Mouse (Mus musculus): Measurements from ENCODE around the gene Pnrc2.

Gene Pnrc2

GRCm38 (mm10) chr4:135873526-135874202, at the start of gene Pnrc2:
TSS of gene Pnrc2 (minus strand) at chr4:135873850.
- peak; percentile 80 for DNase-seq (ENCODE audit: low read depth, low spot score)

GRCm38 (mm10) chr4:135922190-135922589, 48.5 kb upstream of the Pnrc2 start:
- DNase-seq (ENCODE audit: low read depth, low spot score), result no peak

DNA sequence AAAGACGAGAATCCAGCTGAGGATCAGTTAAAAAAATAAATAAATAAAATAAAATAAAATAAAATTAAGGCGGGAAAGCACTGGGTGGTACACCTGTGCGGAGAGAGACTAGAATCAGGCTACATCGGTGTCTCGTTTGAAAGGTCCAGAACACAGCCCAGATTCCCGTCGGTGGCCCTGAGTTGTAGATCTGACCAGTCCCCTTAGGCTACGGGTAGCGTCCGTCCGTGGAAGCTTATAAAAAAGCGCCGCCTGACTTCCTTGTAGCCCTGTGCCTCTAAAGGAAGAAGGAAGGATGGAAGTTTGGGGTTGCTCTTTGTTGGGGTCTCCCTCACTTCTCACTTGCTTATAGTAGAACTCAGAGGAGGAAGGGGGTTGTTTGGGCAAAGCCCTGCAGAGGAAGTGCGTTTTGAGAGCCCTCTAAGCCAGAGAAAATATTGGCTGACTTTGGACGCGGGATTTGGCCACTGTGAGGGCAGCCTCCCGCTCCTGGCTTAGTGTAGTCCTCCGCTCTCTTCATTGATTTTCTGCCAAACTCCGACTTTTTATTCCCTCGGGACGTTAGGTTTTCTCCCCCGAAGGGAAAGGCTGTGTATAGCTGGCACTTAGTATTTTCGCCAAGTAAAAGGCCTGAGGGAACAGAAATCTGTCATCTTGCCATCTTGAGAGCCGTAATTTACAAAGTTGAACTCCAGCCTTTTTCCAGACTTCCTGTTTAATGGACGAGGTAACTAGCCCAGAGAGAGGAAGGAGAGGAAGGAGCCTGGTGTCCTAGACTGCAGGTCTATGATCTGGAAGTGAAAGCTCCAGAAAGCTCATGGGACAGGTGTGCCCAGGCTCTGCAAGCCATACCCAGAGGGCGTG, 47.8 kb upstream of the Pnrc2 start:
- no peak for DNase-seq (ENCODE audit: low read depth, low spot score)

DNA sequence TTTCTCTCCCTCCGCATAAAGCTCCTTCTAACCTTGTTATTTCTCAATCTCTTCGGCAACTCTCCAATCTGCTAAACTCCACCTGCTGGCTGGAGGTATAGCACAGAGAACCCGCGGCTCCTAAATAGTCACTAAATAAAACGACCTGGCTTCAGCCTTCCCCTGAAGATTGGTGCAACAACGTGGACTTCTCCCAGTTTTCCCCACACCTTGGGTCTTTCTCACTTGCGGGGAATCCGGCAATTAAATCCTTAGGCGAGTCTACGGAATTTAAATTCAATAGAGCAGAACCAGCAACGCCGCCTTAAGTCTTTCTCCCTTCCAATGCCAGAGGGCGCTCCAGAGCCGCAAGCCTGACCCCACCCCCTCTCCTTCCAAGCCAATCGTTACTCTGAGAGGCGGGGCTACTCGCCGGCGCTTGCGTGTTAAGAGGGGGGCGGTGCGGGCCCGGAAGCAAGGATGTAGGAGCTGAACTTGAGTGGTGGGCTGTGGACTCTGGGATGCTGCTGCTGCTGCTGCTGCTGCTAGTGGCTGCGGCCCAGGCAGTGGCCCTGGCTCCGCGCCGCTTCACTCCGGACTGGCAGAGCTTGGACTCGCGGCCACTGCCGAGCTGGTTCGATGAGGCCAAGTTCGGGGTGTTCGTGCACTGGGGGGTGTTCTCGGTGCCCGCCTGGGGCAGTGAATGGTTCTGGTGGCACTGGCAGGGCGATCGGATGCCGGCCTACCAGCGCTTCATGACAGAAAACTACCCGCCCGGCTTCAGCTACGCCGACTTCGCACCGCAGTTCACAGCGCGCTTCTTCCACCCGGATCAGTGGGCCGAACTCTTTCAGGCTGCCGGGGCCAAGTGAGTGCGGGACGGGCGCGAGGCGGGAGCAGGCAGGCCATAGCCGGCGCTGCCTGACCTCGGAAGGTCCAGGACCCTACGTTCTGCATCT, 46.9 kb upstream of the Pnrc2 start, which contains the start of gene Fuca1:
Gene Fuca1, plus strand, starts transcription at position 432 of the 938 bp plus-strand sequence.
- peak; percentile 85 for DNase-seq (ENCODE audit: low read depth, low spot score)

GRCm38 (mm10) chr4:135919280-135919639, 45.6 kb upstream of the Pnrc2 start:
- no peak for DNase-seq (ENCODE audit: low read depth, low spot score)

- DNase-seq (ENCODE audit: low read depth, low spot score), result no peak
Observed at GRCm38 (mm10) chr4:135918635-135919279, 45.1 kb upstream of the Pnrc2 start.

DNA sequence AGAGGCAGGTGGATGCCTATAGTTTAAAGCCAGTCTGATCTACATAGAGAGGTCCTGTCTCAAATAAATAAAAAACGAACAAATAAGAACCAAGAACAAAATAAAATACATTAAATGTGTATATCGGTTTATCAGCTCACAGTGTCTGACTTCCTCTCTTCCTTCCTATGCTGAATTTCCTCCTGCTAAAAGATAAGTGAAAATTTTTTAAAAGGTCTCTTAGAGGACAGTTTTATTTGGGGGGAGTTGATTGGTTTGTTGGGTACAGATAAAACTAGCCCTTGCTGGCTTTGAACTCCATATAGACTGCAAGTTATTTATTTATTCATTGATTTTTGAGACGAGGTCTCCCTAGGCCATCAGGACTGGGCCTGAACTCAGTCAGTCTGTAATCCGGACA, 39.8 kb upstream of the Pnrc2 start:
- DNase-seq (ENCODE audit: low read depth, low spot score), result no peak

DNA sequence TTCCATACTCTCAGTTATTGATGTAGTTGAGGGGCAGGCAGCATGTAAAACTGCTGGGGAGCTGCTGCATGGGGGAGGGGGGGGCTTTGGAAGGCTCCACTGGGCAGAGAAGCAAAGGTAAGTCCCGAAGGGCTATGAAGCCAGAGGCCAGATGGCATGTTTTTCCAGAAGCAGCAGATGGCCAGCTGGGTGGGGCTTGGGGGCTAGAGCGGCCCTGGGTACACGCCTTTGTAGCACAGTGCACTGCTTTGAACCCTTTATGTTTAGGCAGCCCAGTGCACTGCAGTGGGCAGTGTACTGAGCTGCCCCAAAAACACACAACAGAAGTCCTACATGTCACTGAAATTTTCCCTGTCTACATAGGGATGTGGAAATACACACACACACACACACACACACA, 39.2 kb upstream of the Pnrc2 start:
- no peak for DNase-seq (ENCODE audit: low read depth, low spot score)

GRCm38 (mm10) chr4:135912164-135912563, 38.5 kb upstream of the Pnrc2 start:
- no peak for DNase-seq (ENCODE audit: low read depth, low spot score)

DNA sequence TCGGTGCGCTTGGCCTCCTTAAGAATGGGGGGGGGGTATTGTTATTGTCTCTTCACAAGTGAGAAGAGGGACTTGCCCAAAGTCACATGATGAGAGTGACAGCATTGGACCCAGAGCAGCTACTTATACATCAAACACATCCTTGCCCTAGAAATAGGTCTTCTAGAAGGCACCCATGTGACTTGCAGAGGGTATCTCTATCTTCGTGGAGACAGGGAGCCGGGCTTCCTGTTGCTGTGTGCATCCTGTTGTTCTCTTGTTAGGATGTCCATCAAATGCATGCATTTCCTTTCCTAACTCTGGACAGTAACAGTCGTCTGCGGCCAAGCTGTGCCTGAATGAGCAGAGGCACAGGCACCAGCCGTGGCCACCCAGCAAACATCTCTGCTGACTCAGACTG, 37.9 kb upstream of the Pnrc2 start:
- DNase-seq (ENCODE audit: low read depth, low spot score), result no peak

GRCm38 (mm10) chr4:135909326-135910066, 35.8 kb upstream of the Pnrc2 start:
- DNase-seq (ENCODE audit: low read depth, low spot score), result no peak

GRCm38 (mm10) chr4:135906633-135907032, 33.0 kb upstream of the Pnrc2 start:
- no peak for DNase-seq (ENCODE audit: low read depth, low spot score)

- DNase-seq (ENCODE audit: low read depth, low spot score), result no peak
Observed at GRCm38 (mm10) chr4:135904810-135905209, 31.2 kb upstream of the Pnrc2 start.

GRCm38 (mm10) chr4:135902606-135903242, 29.1 kb upstream of the Pnrc2 start:
- DNase-seq (ENCODE audit: low read depth, low spot score), result no peak

- DNase-seq (ENCODE audit: low read depth, low spot score), result no peak
Observed at GRCm38 (mm10) chr4:135900008-135900407, 26.4 kb upstream of the Pnrc2 start.

DNA sequence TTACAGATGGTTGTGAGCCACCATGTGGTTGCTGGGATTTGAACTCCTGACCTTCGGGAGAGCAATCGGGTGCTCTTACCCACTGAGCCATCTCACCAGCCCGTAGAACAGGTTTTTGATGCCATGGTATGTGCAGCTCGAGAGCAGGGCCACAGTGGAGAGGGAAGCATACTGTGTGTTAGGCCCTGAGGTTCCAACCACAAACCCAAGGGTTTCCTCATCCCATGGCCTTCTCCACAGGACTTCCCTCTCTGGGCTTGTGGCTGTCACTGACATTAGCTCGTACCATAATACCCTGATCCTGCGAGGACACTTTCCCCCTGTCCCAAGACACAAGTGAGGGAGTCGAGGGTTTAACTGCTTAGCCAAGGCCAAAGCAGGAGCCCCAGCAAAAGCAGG, 25.4 kb upstream of the Pnrc2 start:
- DNase-seq (ENCODE audit: low read depth, low spot score), result no peak

DNA sequence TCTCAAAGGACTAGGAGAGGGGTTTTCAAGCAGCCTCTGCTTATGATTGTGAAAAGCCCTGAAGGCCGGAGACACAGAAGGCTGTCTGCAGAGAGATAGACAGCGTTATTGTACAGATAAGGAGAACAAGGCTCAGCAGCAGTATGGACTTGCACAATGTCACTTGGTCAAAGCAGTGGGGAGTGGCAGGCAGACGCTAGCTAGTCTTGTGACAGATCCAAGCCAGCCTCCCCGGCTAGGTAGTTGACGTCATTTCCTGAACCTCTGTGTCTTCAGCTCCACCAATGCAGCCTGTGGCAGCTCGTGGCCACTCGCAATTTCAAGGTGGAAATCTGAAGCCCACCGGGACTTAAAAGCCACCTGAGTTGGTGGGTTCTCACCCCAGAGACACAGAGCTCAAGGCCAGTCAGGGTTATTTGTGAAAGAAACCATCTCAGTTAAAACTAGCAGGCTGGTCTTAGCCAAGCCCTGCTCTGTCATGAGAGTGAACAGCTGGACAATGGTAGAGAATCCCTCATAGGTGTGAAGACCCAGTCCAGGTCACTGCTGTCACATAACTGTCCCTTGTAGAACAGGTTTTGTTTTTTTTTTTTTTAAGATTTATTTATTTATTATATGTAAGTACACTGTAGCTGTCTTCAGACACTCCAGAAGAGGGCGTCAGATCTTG, 24.9 kb upstream of the Pnrc2 start:
- DNase-seq (ENCODE audit: low read depth, low spot score), result no peak

DNA sequence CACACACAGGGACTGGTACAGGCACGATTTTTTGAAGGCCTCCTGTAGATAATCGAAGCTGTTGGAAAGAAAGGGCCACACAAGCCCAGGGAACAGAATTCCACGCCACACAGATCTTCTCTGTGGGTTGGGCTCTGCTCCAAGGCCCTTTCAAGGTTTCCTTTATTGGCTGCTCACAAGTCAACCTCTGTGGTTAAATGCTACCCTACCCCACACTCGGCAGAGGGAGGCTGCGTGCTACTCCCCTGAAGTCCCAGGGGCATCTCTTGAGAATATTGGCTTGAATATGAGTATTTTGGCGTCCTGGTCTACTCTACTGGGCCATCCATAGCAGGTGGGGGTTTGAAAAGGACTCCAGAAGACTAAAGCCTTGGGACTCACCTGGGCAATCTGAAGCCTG, 22.5 kb upstream of the Pnrc2 start:
- no peak for DNase-seq (ENCODE audit: low read depth, low spot score)

DNA sequence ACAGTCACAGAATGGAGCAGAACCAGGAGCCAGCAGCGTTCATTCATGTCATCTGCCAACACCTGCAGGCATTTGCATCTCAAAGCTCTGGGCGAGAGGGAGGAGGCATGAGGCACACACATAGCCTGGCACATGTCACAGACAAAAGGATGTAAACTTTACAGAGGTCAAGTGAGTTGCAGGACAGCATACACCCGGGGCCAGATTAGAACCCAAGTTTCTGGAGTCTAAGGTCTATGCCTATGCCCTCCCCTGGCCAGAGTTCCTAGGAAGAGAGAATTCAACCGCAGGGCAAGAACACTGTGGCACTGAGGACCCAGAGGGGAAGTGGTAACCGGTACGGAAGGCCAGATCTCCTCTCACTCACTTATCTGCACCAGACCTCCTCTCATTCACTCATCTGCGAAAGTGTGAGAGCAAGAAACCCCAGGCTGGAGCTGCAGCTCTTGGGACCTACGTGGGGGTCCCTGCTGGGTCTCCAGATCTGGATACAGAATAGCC, 21.5 kb upstream of the Pnrc2 start, which contains the start of gene Cnr2:
Gene Cnr2, plus strand, starts transcription at position 324 of the 501 bp plus-strand sequence.
- DNase-seq (ENCODE audit: low read depth, low spot score), result no peak
